Mouse (Mus musculus): ENCODE results near the gene Mrgprb8. TPM values are rescaled to one million over a fixed set of nuclear protein-coding genes. Genes with fewer than 3 reads are reported as not detected.
"Not testable (repeated sequence)": the region's sequence is repeated elsewhere in the genome, so short reads cannot be mapped to it uniquely, and the experiment has no call there.

Gene Mrgprb8
- total RNA-seq (2014; rRNA removed) (not detected in 2 replicates), polyA plus RNA-seq (2012; rRNA removed) (not detected in 2 replicates)

DNA sequence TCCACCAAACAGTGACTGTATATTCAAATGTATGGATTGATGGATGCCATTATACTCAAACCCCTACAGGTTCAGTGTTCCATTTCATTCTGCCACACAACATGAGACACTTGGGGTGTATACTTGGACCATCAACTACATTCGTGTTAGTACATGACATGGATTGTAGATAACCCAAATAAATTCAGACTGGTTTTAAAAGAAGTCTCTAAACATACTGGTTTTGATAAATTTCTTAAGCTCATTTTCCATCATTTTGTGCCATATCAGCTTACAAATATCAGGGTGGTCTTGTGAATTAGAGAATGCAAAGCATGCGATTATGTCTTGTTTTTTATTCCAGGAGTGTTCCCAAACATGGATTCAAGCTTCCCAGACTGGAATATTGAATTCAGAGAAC is at the start of gene Mrgprb8:
Gene Mrgprb8 (plus strand): TSS at position 301 of the 400 bp plus-strand sequence.
- no peaks in the 10 kb centered on the region for H3K4me1 ChIP-seq (ENCODE audit: control insufficient read depth, insufficient read depth, low read length)

DNA sequence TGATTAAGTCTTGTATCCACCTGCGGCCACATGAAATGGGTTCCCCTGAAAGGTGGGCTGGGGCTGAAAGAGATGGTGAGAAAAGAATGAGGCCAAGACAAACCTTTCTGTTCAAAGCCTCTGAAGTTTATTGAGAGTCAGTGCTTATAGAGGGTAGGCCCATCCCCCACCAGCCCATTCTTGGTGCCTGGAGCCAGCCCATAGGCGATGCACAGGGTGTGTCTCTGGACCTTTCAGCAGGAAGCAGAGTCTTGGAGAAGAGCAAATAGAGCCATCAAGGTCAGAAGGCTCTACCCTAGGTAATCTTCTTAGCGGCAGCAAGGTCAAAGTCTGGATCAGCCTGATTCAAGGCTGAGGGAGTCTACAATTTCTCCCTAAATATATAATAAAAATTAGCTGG is 47.6 kb downstream of the Mrgprb8 start:
- DNase-seq (ENCODE audit: extremely low read depth, low read depth, low spot score); H3K36me3 ChIP-seq (ENCODE audit: control insufficient read depth, insufficient read depth, low read length); H3K4me1 ChIP-seq (ENCODE audit: control insufficient read depth, insufficient read depth, low read length); H3K27ac ChIP-seq (replicated peaks; ENCODE audit: insufficient read depth, low read depth, low read length); H3K9ac ChIP-seq (ENCODE audit: low read depth, low read length); H3K27me3 ChIP-seq (ENCODE audit: control insufficient read depth, insufficient read depth, low read length); H3K79me2 ChIP-seq (ENCODE audit: control insufficient read depth, insufficient read depth, low read length); H3K4me3 ChIP-seq (ENCODE audit: insufficient read depth, low read depth, low read length): not testable (repeated sequence)
- WGBS: 71% methylated on average over 3 of the region's 3 CpGs

More for the DNA sequence above, at the start of gene Mrgprb8:
- H3K36me3 ChIP-seq (ENCODE audit: control insufficient read depth, insufficient read depth, low read length): no peaks in the 10 kb centered on the region
- no peak for DNase-seq (ENCODE audit: extremely low read depth, low read depth, low spot score)
- no peak within 1 kb of the TSS for H3K27ac ChIP-seq (replicated peaks; ENCODE audit: insufficient read depth, low read depth, low read length)
- H3K79me2 ChIP-seq (ENCODE audit: control insufficient read depth, insufficient read depth, low read length): no peaks in the 10 kb centered on the region
- WGBS: 58% methylated on average over 2 of the region's 2 CpGs
- no peak within 1 kb of the TSS for H3K9ac ChIP-seq (ENCODE audit: low read depth, low read length)
- H3K4me3 ChIP-seq (ENCODE audit: insufficient read depth, low read depth, low read length): no peak within 1 kb of the TSS
- no peaks in the 10 kb centered on the region for H3K27me3 ChIP-seq (ENCODE audit: control insufficient read depth, insufficient read depth, low read length)
- no peak for TF ChIP-seq POLR2A (IDR thresholded peaks at IDR 0.05; ENCODE audit: extremely low read depth, insufficient read depth, low read length)
- TF ChIP-seq CTCF (IDR thresholded peaks at IDR 0.05; ENCODE audit: low read depth, low read length): no peak

DNA sequence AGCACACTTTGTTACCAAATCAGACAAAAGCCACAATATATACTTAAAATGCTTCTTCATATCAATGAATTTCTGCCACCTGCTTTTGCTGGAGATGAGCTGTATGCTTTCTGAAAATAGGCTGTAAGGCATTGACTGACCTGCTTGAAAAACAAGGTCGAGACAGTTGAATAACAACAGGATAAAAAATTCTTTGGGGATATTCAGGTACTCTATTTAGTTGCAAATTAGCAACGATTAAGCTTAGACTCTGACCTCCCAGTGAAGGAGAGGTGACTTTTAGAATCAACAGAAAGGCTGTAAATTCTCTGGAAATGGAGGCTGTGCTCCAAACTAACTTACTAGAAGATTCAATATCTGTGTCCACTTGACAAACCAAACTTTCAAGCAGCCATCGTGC is 48.3 kb downstream of the Mrgprb8 start:
- no peak for DNase-seq (ENCODE audit: extremely low read depth, low read depth, low spot score)
- 39% methylated on average over 3 of the region's 3 CpGs for WGBS
- no peak overlapping the region for H3K27ac ChIP-seq (replicated peaks; ENCODE audit: insufficient read depth, low read depth, low read length)
- no peak overlapping the region for H3K4me3 ChIP-seq (ENCODE audit: insufficient read depth, low read depth, low read length)
- no peaks in the 10 kb centered on the region for H3K36me3 ChIP-seq (ENCODE audit: control insufficient read depth, insufficient read depth, low read length)
- no peak for TF ChIP-seq POLR2A (IDR thresholded peaks at IDR 0.05; ENCODE audit: extremely low read depth, insufficient read depth, low read length)
- TF ChIP-seq CTCF (IDR thresholded peaks at IDR 0.05; ENCODE audit: low read depth, low read length): no peak
- no peaks in the 10 kb centered on the region for H3K79me2 ChIP-seq (ENCODE audit: control insufficient read depth, insufficient read depth, low read length)
- H3K27me3 ChIP-seq (ENCODE audit: control insufficient read depth, insufficient read depth, low read length): no peaks in the 10 kb centered on the region
- H3K9ac ChIP-seq (ENCODE audit: low read depth, low read length): no peak overlapping the region
- no peaks in the 10 kb centered on the region for H3K4me1 ChIP-seq (ENCODE audit: control insufficient read depth, insufficient read depth, low read length)

Other genes with a start within 250 kb of the Mrgprb8 start
- gene Mrgprb5, start 219.5 kb upstream of the Mrgprb8 start, total RNA-seq (2014; rRNA removed): not detected in 2 replicates
- gene Mrgprb5, start 219.5 kb upstream of the Mrgprb8 start, polyA plus RNA-seq (2012; rRNA removed): not detected in 2 replicates
- not detected in 2 replicates for gene Mrgprb4, start 189.2 kb upstream of the Mrgprb8 start, total RNA-seq (2014; rRNA removed)
- gene Mrgprb4, start 189.2 kb upstream of the Mrgprb8 start, polyA plus RNA-seq (2012; rRNA removed): not detected in 2 replicates
- gene Mrgprb1, start 67.8 kb downstream of the Mrgprb8 start, total RNA-seq (2014; rRNA removed): not detected in 2 replicates
- gene Mrgprb1, start 67.8 kb downstream of the Mrgprb8 start, polyA plus RNA-seq (2012; rRNA removed): not detected in 2 replicates
- not detected in 2 replicates for gene Mrgprx2, start 110.8 kb downstream of the Mrgprb8 start, total RNA-seq (2014; rRNA removed)
- gene Mrgprx2, start 110.8 kb downstream of the Mrgprb8 start, polyA plus RNA-seq (2012; rRNA removed): not detected in 2 replicates
- gene Mrgprb2, start 169.6 kb downstream of the Mrgprb8 start, total RNA-seq (2014; rRNA removed): not detected in 2 replicates
- not detected in 2 replicates for gene Mrgprb2, start 169.6 kb downstream of the Mrgprb8 start, polyA plus RNA-seq (2012; rRNA removed)

Data from liver, adult 2 months (tissue).